Mouse (Mus musculus): ENCODE measurements around the gene Ccl2.

Gene Ccl2
- long read RNA-seq, experiment 1, partial matches to known transcripts: 0 of 3 reads
- long read RNA-seq, experiment 1, other reads (novel, unspliced or antisense): 0 of 3 reads
- long read RNA-seq, experiment 2, partial matches to known transcripts: 0 of 3 reads
- long read RNA-seq, experiment 2, other reads (novel, unspliced or antisense): 0 of 3 reads

DNA sequence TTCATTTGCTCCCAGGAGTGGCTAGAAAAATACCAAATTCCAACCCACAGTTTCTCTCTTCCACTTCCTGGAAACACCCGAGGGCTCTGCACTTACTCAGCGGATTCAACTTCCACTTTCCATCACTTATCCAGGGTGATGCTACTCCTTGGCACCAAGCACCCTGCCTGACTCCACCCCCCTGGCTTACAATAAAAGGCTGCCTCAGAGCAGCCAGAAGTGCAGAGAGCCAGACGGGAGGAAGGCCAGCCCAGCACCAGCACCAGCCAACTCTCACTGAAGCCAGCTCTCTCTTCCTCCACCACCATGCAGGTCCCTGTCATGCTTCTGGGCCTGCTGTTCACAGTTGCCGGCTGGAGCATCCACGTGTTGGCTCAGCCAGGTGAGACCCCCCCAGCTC, at the start of gene Ccl2:
Ccl2 (plus strand) TSS at position 216 of the 400 bp plus-strand sequence.
- intact Hi-C loops (cut with DNase I): no loop called here

- intact Hi-C loops (cut with DNase I): loop anchor here (1.0 to 5.0 kb wide), 2 partner anchors 51 to 181 kb away; partner anchors contain the start of gene Ccl7
Observed at GRCm38 (mm10) chr11:81996172-81996841, 39.1 kb upstream of the Ccl2 start.

- intact Hi-C loops (cut with DNase I): loop anchor here (5.0 kb wide), 1 partner anchor 50 kb away; the partner anchor contains the start of gene Ccl7
Observed at GRCm38 (mm10) chr11:81997085-81997484, 38.3 kb upstream of the Ccl2 start.

DNA sequence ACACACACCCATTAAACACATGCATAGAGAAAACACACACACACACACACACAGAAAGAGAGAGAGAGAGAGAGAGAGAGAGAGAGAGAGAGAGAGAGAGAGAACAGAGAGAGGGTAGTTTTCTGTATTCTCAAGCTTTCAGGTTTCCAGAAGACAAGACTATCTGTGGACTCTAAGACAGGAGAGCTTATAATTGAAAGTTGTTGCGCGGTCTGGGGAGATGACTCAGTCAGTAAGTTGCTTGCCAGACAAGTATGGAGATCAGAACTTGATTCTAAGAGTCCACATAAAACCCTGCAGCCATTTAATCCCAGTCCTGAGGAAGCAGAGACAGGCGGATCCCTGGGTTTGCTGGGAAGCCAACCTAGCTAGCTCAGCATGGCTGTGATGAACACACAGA, 36.7 kb upstream of the Ccl2 start:
- intact Hi-C loops (cut with DNase I): loop anchor here (5.0 kb wide), 1 partner anchor 49 kb away; the partner anchor contains the start of gene Ccl7

DNA sequence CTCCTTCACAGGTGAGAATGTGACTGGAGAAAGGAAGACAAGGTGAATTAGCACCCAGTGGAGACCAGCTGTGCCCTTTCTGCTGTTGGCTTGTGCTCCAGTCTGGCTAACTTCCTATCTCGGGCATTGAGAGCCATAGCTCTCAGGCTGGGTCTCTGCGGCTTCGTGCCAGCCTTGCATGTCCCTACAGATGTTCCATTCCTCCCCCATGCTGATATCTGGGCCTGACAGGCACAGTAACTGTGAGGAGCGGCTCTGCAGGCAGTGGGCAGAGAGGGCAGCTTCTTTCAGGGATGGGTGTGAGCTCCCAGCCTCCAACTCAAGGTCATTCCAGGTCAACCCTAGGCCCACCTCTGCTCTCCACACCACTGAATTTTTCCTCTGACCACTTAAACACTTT, 35.9 kb upstream of the Ccl2 start:
- intact Hi-C loops (cut with DNase I): loop anchor here (5.0 kb wide), 1 partner anchor 48 kb away; the partner anchor contains the start of gene Ccl7

- intact Hi-C loops (cut with DNase I): no loop called here
Observed at GRCm38 (mm10) chr11:82000581-82000980, 34.8 kb upstream of the Ccl2 start.

DNA sequence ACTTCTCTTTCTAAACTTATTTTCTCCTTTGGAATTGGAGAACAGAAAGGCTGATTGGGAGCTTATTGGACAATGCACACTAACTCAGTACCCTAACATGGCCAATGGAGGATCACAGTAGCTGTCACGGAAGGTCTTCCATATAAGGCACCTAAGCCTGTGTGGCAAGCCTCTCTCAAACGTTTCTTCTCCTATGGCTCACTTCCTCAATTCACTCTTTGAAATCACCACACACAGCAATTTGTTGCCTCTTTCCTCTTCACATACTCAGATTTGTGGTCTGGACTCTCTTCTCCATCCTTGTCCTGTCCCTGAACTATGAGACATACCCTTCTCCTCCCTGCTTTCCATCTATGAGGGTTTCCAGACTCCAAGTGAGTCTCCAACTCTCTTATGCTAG, 30.6 kb upstream of the Ccl2 start:
- intact Hi-C loops (cut with DNase I): no loop called here

DNA sequence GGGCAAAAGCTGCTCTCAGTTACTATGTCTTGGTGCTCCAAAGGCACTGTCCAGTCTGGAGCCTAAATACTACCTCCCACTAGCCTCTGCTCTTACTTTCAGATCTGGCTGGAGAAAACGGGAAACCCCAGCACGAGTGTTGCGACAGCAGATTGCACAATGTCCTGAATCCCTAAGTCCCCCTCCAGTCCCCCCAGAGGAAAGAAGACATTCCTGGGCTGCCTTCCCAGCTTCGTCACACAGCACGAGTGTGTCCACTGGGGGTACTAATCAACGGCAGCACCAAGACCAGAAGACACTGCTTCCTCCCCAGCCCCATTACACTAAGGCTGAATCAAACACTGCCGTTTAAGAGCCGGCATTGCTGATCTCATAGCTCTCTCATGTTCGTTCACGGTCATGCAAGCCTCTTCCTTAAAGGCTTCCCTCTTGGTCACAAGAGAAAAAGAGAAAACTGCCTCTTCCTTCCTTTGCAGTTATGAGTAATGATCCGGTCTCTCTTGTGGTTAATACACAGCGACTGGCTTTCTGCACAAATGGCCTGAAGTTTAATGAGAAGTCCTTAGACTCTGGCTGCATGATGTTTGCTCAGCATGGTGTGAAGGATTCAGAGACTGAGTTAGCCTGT, 28.5 kb upstream of the Ccl2 start:
- intact Hi-C loops (cut with DNase I): no loop called here

DNA sequence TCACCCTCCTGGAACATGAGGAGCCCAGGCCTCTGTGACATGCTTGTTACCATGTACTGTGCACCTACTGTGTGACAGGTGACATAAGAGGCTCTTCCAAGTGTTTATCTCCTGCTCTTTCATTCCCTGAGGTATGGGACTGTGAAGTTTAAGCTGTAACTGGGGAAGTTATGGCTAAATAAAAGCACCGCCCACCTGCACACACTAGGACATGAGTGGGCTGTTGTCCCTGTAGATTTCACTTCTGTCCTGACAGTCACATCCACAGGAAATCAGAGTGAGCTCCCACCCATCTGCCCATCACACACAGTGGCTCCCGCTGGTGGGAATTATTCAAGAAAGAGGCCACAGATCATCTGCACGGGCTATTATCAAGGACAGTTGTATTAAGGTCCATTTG, 25.3 kb upstream of the Ccl2 start:
- intact Hi-C loops (cut with DNase I): no loop called here

DNA sequence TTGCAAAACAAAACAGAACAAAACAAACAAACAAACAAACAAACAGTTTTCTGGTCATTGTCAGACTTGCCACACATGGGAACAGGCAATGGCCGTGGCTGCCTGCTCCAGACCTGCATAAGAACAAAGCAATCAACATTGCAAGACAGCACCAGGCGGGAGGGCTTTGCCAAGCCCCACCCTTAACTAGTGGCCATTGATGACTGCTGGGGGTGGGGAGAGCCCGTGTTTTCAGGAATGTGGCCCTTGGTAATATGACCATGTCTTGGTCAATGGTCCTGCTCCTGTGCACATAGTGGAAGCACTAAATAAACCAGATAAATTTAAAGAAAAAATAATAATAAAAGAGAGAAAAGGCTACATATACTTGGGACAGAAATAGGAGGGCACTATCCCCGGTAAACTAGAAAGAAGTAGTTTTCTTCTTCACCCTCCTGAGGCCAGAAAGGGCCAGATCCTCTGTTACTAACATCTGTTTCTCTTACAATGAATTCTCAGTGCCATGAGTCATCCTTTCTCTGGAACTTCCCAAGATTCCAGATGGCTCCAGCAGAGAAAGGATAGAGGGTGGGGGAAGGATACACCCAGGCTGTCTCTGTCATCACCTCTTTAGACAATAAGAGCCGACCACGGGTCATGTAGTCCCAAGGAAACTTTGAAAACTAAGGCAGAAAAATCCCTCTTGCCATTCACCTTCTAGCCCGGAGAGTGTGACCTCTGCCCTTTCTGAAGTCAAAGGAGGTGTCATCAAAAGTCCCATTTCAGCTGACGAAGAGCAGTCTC, 23.8 kb upstream of the Ccl2 start:
- intact Hi-C loops (cut with DNase I): no loop called here

- intact Hi-C loops (cut with DNase I): no loop called here
Observed at GRCm38 (mm10) chr11:82013756-82014155, 21.6 kb upstream of the Ccl2 start.

- intact Hi-C loops (cut with DNase I): no loop called here
Observed at GRCm38 (mm10) chr11:82015066-82015465, 20.3 kb upstream of the Ccl2 start.

- intact Hi-C loops (cut with DNase I): no loop called here
Observed at GRCm38 (mm10) chr11:82016181-82016780, 19.1 kb upstream of the Ccl2 start.

- intact Hi-C loops (cut with DNase I): no loop called here
Observed at GRCm38 (mm10) chr11:82019389-82019788, 16.0 kb upstream of the Ccl2 start.

GRCm38 (mm10) chr11:82019793-82020192, 15.6 kb upstream of the Ccl2 start:
- intact Hi-C loops (cut with DNase I): no loop called here

DNA sequence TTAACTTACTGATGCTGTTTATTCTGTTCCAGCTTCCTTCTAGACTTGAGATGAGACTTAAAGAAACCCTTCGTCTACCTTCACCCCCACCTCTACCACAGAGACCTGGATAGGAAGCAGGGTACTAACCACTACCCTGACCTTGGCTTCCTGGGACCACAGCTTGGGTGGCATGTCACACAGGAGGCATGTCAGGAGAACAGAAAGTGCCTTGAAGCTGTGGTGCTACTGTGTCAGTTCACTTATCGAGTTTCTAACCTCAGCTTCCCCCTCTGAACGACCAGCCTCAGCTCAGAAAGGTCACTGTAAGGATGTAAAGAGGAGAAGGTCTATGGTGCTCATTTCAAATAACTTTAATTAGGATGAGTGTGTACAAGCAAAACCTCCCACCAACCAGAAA, 14.0 kb upstream of the Ccl2 start:
- intact Hi-C loops (cut with DNase I): no loop called here

GRCm38 (mm10) chr11:82022504-82023056, 12.8 kb upstream of the Ccl2 start:
- intact Hi-C loops (cut with DNase I): no loop called here

- intact Hi-C loops (cut with DNase I): no loop called here
Observed at GRCm38 (mm10) chr11:82023769-82024168, 11.6 kb upstream of the Ccl2 start.

- intact Hi-C loops (cut with DNase I): no loop called here
Observed at GRCm38 (mm10) chr11:82030171-82030570, 5.2 kb upstream of the Ccl2 start.

DNA sequence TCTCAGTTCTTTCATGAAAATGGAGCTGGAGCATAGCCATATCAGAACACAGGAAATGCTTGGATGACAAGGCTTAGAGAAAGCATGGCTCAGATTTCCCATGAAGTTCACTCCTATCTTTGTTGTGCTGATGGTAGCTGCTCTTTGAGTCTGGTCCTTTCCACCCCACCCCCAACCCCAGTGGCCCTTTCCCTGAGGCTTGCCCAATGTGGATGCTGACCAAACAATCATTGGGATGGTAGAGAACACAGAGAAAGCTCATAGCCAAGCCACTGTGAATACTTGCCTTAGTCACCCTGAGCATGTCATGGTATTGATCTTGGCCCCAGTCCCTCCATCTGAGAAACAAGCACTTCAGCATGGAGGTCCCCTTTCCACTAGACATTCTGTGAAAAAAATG, 3.2 kb upstream of the Ccl2 start:
- intact Hi-C loops (cut with DNase I): no loop called here

All from adrenal gland (tissue).